Mouse (Mus musculus) adrenal gland (tissue): ENCODE data around the gene Rab3il1.

Experiments used
- intact Hi-C: fragments of 180-260 bp; cut with DNase I; formaldehyde crosslinking; loops from one replicate; pipeline ENCODE4 v1.15.1; 2025

Rab3il1 gene

GRCm38 (mm10) chr19:9982151-9982851, 19.2 kb upstream of the Rab3il1 start:
- intact Hi-C loops, result no loop called here

DNA sequence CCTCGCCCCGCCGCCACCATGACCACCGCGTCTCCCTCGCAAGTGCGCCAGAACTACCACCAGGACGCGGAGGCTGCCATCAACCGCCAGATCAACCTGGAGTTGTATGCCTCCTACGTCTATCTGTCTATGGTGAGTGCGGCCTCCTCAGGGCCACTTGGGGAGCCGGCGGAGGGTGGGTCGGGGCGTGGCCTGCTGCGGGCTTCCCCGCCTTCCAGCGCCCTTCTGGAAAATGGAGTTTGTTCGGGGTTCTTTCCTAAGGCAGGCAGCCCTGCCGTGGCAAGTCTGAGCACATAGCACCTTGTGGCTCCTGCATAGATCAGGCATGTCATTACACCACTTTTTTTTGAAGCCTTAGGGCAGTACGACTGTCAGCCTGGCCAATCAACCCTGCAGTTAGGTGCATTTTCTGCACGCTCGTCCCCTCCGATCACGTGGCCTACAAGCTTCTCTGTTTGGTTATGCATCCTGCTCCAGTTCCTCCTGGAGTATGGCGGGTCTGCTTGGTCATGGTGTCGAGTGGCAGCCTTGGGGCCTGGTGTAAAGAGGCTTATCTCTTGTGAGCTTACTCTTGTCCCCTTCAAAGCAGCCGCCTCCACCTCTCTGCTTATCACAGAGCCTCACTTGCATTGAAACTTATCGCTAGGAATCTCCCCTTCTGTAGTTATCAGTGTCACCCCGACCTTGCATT, 18.5 kb upstream of the Rab3il1 start:
- intact Hi-C loops, result no loop called here

- intact Hi-C loops, result no loop called here
Observed at GRCm38 (mm10) chr19:9984111-9985055, 17.1 kb upstream of the Rab3il1 start.

DNA sequence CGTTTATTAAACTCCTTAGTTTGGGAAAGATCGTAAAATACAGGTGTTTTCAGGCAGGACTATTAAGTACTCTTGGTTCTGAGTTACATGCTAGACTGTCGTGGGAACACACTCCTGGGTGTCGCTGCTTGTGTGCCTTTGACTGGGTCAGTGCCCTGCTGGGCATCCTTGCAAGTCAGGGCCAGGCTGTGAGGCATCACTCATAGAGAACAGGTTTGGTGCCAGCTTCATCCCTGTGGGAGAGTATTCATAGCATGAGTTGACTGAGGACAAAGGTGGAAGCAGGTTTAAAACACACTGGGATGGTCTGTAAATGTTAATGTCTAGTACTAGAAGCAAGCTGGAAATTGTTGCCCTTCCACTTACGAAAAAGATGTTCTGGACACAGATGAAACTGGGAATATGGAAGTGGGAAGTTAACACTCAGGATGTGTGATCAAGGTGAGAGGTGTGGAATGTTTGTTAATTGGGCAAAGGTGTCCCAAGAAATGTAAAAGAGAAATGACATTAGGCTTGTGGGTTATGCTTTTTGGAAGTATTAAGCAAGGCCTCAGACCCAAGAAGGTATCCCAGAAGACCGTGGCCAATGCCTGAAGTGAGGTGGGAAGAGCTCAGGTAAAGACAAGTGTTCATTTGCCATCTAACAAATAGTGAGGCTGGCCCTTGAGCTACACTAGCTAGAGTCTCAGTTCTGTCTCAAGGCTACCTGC, 16.1 kb upstream of the Rab3il1 start:
- intact Hi-C loops, result no loop called here

DNA sequence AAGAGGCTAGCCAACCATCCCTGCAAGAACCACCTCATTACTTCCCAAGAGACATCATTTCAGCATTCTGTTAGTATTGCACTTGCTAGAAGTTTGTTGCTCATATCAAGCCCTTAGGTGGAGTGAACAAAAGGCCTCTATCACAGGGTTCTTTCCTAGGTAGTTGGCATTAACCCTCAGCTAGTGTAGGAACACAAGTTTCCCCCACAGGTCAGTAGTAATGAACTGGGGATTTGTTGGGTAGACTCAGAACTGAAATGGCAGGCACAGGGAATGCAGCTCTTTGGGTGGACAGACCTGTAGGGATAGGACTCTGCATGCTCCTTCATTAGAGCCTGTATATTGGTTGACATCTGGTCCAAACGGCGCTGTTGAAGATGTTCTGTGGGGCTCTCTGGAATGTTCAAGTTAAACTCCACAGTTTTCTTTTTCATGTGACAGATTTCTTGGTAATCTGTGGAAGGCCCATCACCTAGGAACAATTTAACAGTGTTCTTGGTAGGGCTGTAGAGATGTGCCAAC, 15.5 kb upstream of the Rab3il1 start:
- intact Hi-C loops, result no loop called here

DNA sequence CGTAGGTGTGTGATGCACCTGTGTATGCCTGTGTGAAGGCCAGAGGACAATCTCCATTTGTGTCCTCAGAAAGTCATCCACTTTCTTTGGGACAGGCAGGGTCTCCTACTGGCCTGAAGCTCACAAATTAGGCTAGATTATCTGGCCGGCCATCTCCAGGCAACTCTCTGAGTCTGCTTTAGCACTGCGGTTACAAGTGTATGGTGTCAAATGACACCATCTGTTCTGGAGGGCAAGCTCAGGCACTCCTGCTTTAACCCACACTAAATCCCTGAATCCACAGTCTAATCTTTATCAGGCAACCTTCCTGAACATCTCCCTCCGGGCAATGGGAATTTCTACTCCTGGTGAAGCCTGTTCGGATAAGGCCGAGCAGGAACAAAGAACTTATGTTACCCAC, 14.3 kb upstream of the Rab3il1 start:
- intact Hi-C loops, result no loop called here

- intact Hi-C loops, result no loop called here
Observed at GRCm38 (mm10) chr19:9987593-9987992, 13.9 kb upstream of the Rab3il1 start.

GRCm38 (mm10) chr19:9989171-9989883, 12.1 kb upstream of the Rab3il1 start:
- intact Hi-C loops, result loop anchor here (1.0 kb wide), 1 partner anchor 72 kb away; no protein-coding TSS in a partner anchor

DNA sequence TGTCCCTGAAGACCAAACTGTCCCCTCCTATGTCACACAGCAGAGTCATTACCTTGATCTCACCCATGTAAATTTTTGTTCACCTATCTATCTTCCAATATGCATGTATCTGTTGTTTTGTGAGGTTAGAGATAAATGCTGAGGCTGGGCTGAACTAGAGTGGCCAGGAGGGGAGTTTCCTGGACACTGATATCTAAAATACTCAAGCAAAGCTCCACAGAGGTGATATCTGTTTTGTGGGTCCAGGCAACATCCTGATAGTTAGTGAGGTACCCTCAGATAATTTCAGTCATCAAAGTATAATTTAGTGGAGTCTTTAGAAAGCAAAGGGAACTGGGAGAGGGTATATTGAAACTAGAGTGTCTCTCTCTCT, 11.6 kb upstream of the Rab3il1 start:
- intact Hi-C loops, result loop anchor here (1.0 kb wide), 1 partner anchor 73 kb away; no protein-coding TSS in a partner anchor

- intact Hi-C loops, result no loop called here
Observed at GRCm38 (mm10) chr19:9991304-9991703, 10.2 kb upstream of the Rab3il1 start.

DNA sequence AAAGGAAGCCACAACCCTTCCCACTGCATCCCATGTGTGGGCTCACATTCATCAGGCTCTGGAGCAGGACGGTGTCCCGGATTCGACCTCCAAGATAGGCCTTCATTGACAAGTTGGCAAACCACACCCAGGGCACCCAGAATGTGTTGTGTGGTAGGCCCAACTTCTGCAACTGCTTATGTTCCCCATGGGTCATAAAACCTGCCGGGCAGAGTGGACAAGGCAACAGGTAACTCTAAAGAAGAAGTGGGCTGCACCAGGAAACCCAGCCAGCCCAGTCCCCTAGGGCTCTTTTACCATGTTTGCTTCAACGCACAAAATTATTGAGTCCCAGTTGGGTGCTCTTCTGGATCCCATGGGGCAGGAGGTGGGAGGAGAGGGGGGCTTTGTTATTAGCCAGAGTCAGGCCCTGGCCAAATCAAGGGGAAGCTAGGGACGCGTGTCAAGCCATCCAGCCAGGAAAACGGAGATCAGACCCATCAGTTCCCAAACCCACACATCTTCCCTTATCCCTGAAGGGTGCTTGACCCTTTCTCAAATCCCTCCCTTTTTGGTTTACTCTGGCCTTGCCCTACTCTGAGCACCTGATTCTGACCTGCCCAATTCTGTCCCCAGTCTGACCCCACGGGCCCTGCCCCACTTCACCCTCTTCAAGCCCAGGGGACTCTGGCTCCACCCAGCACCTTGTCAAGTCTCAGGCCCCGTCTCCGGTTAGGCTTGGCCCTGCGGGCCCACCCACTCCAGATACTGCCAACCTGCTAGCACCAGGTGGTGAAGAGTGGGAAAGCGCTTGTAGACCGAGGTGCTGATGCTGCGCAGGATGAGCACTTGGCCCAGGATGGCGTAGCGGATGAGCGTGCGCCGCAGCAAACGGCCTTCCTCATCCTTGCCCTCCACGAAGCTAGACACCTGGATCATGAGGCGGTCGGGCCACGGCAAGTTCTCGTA, 9.2 kb upstream of the Rab3il1 start:
- intact Hi-C loops, result no loop called here

GRCm38 (mm10) chr19:9993036-9993656, 8.3 kb upstream of the Rab3il1 start:
- intact Hi-C loops, result no loop called here

DNA sequence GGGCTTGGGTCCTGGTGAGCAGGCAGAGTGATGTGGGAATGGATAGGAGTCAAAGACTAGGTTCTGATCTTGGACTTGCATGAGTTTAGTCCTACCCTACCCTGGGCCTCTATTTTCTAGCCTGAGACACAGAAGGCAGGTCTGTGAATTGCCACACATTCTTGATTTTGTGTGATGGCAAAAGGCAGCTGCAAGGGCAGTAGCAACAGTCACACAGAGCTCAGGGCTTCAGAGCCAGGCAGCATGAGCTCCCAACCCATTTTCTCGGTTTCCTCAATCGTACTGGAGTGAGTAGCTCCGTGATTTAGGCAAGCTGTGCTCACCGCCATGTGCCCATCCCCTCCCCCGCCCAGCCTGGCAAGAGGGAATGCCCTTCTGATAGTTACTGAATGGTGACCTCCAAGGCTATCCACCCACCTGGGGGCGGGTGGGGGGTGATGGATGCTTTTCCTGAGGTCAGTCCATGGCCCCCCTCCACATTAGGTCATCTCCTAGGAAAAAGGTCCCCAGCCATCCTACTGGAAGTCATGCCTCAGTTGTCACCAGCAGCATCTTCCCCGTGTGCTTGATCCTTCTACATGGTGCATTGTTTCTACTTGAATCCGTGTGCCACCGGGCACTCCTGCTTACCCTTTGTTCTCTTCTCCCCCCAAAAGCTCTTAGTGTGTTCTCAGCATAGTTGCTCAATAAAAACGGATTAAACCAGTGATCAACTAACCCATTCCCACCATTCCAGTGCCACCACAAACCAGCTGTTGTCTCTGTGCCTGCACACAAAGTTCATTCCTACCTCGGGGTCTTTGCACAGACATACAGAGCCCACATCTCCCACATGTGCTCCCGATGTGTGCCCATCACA, 4.0 kb upstream of the Rab3il1 start:
- intact Hi-C loops, result no loop called here

DNA sequence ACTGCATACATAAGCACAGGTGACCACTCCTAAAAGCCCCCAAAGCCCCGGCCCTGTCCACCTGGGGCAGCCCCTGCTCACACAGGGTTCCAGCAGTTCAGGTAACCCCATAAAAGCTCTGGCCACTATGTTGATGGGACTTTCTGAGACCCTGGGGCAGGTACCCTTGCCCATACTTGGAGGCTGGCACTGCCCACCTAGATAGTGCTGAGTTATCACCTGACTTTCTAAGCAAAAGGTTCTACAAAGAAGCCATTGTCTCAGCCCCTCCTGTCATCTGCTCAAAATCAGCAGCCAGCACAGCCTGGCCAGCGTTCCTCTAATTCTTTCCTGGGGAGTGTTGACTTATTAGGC, 3.4 kb upstream of the Rab3il1 start:
- intact Hi-C loops, result no loop called here

GRCm38 (mm10) chr19:9998736-9999486, 2.6 kb upstream of the Rab3il1 start:
- intact Hi-C loops, result no loop called here

- intact Hi-C loops, result loop anchor here (2.0 to 5.0 kb wide), 2 partner anchors 34 to 202 kb away; partner anchors contain the start of genes Fen1 and Tmem258
Observed at GRCm38 (mm10) chr19:10000330-10000729, 1.1 kb upstream of the Rab3il1 start.

DNA sequence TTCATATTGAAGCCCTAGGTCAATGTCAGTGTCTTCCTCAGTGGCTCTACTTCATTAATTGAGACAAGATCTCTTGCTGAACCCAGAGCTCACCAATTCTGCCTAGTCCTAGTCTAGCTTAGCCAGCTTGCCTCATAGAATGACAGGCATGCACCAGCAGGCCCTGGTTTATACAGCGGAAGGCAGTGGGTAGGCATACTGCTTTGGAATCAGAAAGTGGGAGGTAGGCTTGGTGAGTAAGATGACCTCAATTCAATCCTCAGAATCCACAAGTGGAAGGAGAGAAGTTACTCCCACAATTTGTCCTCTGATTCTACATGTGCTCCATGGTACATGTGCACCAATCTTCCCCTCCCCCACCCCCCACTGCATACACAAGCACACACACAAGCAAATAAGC, 2.2 kb downstream of the Rab3il1 start:
- intact Hi-C loops, result loop anchor here (5.0 kb wide), 1 partner anchor 199 kb away; the partner anchor contains the start of genes Fen1 and Tmem258
